Mouse (Mus musculus) brain, embryonic 18.5 days (tissue): ENCODE results near the gene Sec31a.

Source experiments
- DNase-seq: peaks from one replicate; pipeline ENCODE4 v3.0.0-alpha.2; 2012; ENCODE audit warnings: low read depth, low spot score

Sec31a gene

DNA sequence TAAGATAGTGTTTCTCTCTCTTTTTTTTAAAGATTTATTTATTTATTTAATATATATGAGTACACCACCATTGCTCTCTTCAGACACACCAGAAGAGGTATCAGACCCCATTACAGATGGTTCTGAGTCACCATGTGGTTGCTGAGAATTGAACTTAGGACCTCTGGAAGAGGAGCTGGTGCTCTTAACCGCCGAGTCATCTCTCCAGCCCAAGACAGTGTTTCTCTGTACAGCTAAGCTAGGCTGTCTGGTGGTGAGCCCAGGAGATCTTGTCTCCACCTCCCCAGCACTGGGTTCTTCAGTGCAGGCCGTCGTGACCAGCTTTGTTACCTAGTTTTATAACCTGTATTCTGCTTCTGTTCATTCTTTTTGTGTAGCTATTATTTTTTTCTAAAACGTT, 5.8 kb downstream of the Sec31a start:
- no peak for DNase-seq

DNA sequence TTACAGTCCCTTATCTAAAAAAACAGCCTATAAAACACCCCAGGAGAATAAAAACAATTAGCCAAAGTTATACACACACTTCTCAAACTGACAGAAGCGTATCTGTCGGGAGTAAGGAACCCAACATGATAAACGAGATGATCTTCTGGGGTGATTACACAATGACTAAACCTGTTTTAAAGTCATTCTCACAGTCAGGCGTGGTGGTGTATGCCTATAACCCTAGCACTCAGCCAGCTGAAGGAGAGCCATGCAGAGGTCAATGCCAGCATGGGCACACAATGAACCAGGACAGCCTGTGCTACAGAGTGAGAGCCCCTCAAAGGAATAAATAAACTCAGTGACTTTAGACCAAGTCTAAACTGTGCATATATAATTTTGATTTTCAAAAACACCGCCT, 7.5 kb downstream of the Sec31a start:
- no peak for DNase-seq

- DNase-seq: no peak
Measured at GRCm38 (mm10) chr5:100396753-100397152, 19.3 kb downstream of the Sec31a start.

DNA sequence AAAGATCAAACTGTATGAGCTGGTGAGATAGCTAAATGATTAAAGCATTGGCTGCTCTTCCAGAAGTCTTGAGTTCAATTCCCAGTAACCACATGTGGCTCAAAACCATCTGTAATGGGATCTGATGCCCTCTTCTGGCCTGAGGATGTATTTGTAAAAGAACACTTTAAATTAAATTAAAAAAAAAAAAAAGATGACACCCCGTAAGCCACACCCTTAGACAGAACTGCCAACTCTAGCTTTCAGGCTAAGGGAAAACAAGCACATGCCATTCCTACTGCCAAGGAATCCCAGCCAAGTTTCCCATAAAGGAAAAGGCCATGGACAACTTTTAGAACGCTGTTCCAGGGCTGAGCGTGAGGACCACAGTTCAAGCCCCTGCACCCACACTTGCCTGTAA, 22.4 kb downstream of the Sec31a start:
- no peak for DNase-seq

GRCm38 (mm10) chr5:100392436-100392955, 23.5 kb downstream of the Sec31a start:
- DNase-seq: no peak

- DNase-seq: no peak
Measured at GRCm38 (mm10) chr5:100383782-100384510, 32.1 kb downstream of the Sec31a start.

DNA sequence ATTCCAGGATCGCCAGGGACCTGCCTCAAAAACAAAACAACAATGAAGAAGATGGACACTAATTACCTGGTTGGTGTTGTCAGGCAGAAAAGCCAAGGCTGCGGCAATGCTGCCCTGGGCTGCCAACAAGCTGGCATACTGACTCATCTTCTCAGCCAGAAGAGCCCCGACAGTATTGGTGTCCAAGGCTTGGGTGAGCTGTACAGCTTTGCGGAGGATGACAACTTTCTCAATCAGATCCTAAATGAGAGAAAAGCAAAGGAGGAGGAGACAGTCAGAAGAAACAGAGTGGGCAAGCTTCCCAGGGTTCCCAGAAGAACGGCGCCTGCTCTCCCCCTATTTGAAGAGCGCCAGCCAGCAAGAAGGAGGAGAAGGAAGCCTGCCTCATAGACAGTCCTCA, 34.9 kb downstream of the Sec31a start:
- no peak for DNase-seq

GRCm38 (mm10) chr5:100380277-100380676, 35.8 kb downstream of the Sec31a start:
- no peak for DNase-seq

- no peak for DNase-seq
Measured at GRCm38 (mm10) chr5:100378981-100379380, 37.1 kb downstream of the Sec31a start.

GRCm38 (mm10) chr5:100378211-100378610, 37.8 kb downstream of the Sec31a start:
- DNase-seq: no peak

DNA sequence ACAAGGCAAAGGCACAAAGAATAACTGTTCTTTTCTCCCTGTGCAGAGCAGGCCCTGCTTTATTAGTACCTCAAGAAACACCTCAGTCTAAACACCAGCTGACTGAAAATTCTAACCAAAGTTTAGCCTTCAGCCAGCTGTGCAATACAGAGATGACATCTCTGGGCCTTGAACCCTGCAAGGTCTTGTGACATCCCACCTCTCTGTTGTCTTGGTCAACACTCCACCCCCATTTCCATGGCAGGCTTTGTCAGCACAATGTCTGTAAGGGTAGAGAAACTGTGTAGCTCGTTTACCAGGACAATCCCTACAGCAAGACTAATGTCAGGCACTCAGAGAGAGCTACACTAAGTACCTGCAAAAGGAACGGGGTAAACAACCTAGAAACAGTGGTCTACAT, 38.7 kb downstream of the Sec31a start:
- no peak for DNase-seq

DNA sequence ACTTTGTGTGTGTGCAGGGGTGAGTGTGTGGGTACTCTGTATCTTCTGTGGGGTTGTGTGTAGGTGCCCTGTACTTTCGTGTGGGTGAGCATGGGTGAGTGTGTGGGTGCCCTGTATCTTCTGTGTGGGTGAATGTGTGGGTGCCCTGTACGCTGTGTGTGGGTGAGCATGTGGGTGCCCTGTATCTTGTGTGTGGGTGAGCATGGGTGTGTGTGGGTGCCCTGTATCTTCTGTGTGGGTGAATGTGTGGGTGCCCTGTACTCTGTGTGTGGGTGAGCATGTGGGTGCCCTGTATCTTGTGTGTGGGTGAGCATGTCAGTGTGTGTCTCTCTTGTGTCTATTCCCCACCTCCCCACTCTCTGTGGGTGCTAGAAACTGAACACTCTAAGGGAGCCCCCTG, 41.3 kb downstream of the Sec31a start:
- DNase-seq: no peak

- DNase-seq: peak; percentile 4
Measured at GRCm38 (mm10) chr5:100373952-100374351, 42.1 kb downstream of the Sec31a start.

- no peak for DNase-seq
Measured at GRCm38 (mm10) chr5:100370919-100371318, 45.1 kb downstream of the Sec31a start.

DNA sequence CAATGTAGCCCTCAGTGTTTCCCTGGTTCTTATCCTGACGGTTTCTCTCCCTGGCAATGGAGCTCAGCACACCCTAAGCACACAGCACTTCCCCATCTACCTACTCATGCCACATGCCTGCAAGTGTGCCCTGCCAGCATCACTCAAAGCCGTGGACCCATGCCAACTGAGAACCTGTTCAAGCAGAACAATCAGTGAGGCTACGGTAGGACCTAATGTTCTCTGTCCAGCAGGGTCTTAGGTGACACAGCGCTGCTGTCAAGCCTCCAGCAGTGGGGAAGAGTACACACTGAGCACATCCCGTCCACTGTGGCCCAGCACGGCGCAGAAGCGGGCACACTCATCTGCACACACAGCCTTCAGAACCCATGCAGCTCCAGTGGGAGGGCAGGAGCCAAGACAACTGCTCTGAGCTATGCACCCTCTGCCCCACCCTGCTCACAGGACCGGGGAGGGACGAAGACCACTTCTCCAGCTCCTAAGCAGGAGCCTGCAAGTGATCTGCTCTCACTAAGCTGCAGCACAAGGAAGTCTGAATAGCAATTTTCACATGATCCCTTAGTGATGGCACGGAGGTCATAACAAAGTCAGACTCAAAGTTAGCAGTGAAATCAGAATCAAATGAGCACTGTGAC, 46.1 kb downstream of the Sec31a start:
- DNase-seq: no peak

DNA sequence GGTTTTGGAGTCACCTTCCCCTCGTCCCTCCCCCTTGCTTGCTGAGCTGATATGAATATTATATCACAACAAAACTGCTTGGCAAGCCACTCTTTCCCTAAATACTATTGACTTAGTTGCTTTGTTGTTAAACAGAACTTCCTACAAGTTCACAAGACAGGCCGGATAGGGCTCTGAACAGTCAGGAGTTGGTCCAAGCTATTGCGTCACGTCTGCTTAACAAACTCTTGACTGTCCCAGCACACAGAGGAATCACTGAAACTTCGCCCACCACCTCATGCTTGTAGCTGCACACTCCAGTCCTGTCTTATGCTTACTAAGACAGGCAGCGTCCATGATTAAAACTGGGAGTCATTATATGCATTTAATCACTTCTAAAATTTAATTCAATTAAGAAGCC, 46.9 kb downstream of the Sec31a start:
- DNase-seq: no peak

- DNase-seq: no peak
Measured at GRCm38 (mm10) chr5:100368527-100368926, 47.5 kb downstream of the Sec31a start.

GRCm38 (mm10) chr5:100367051-100367450, 49.0 kb downstream of the Sec31a start:
- no peak for DNase-seq

DNA sequence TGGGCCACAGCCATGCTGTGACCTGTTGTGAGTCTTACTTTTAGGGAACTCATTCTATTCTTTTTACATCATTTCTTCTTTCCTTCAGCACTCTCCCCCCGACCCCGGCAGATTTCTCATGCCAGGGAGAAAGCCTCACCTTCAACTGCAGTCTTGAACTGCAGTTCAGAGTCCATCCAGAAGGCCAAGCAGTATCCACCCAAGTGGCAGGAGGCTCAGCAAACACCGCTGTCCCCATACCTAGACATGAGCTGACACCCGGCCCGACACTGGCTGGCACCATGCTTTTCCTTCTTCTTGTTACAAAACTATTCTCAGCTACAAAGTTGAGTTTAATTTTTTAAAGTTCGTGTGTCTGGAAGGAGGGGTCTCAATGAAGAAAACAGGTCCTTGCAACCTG, 55.7 kb downstream of the Sec31a start:
- DNase-seq: no peak

- no peak for DNase-seq
Measured at GRCm38 (mm10) chr5:100358334-100358733, 57.7 kb downstream of the Sec31a start.

GRCm38 (mm10) chr5:100354644-100355043, 61.4 kb downstream of the Sec31a start:
- DNase-seq: no peak

- DNase-seq: no peak
Measured at GRCm38 (mm10) chr5:100352986-100353848, 62.8 kb downstream of the Sec31a start.
